Mouse (Mus musculus): Measurements from ENCODE around the gene Hist1h1t.

Hist1h1t gene

DNA sequence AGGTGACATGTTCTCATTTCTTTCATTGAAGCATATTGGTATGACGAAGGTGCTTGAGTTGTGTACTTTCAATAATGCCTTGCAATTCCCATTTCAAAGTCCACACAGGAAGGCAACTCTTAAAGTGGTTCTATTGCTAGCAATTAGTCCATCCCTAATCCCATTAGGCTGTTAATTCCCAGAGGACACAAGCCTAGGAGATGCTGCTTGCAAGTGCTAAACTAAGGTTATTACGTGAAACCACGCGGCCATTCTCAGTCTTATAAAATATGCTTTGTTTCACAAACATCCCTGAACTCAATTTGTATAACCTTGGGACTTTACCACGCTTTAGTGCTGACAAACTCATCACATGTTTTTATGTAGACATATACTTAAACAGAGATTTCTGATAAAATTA is 41.5 kb downstream of the Hist1h1t start:
- no peak for DNase-seq (ENCODE audit: low spot score in 2 of 2)

- no peak for DNase-seq (ENCODE audit: low spot score in 2 of 2)
These were observed 42.4 kb downstream of the Hist1h1t start for GRCm38 (mm10) chr13:23738041-23738440.

GRCm38 (mm10) chr13:23738677-23739068 is 43.1 kb downstream of the Hist1h1t start, which contains the start of gene Hist1h1c:
Hist1h1c (plus strand) TSS chr13:23738808.
- DNase-seq (ENCODE audit: low spot score in 2 of 2): peak; percentile 93 to 94

GRCm38 (mm10) chr13:23739069-23739921 is 43.7 kb downstream of the Hist1h1t start:
- peak; percentile 97 to 98 for DNase-seq (ENCODE audit: low spot score in 2 of 2)

DNA sequence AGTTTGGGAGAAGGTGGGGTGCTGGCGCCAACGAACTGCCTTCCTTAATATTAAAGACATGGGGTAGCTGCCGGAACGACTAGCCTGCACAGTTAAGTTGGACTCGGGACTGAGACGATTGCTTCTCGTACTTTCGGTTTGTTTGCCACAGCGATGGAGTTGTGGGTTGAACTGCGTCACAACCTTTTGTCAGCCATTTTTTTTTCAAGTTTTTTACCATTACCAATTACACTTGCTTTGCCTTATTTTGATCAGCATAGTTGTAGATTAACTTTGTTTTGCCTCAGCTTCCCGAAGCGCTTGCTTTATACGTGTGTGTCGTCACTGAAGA is 44.3 kb downstream of the Hist1h1t start:
- no peak for DNase-seq (ENCODE audit: low spot score in 2 of 2)

DNA sequence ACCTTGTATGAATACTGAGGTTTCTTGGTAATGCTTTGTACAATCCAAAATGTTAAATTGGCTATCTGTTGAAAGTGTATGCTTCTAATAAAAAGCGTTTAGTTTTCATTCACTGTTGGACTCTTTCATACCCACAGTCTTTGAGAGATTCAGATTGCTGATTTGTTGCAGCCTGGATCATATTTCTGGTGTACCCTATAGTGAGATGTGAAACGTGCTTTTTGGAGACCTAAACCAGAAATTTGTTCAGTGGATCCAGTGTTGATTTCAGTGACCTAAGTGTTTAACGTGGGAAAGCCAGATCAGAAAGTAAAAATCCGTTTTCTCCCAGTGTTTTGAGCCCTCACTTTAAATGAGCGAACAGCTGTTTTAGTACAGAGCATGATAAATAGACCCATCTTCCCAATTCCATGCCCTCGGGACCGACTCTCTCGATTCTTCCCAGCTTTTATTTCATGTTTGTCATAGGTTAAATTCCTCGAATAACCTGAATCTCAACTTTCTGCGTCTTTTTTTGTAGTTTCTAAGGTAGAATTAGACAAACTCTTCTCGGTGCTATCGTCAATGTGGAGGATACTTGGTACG is 44.7 kb downstream of the Hist1h1t start:
- no peak for DNase-seq (ENCODE audit: low spot score in 2 of 2)

- DNase-seq (ENCODE audit: low spot score in 2 of 2): no peak
These were observed 45.3 kb downstream of the Hist1h1t start for GRCm38 (mm10) chr13:23740910-23741309.

DNA sequence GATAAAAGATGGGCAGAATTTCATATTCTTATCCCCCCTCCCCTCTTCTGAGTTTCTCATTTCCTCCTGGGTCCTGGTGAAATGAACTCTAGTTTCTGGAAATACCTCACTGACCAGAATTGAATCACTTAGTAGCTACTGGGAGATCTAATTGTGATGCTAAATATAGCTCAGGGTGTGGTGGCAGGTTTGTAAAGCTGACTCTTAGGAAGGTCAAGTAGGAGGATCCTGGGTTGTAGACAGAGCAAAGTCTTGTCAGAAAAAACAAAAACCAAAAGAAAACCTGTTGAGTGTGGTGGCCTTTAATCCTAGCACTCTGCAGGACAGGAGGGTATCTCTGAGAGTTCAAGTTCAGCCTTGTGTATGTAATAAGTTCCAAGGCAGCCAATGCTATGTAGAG is 46.4 kb downstream of the Hist1h1t start:
- peak in 1 of 2 experiments; percentile 3 for DNase-seq (ENCODE audit: low spot score in 2 of 2)

- no peak for DNase-seq (ENCODE audit: low spot score in 2 of 2)
These were observed 47.6 kb downstream of the Hist1h1t start for GRCm38 (mm10) chr13:23743215-23743614.

DNA sequence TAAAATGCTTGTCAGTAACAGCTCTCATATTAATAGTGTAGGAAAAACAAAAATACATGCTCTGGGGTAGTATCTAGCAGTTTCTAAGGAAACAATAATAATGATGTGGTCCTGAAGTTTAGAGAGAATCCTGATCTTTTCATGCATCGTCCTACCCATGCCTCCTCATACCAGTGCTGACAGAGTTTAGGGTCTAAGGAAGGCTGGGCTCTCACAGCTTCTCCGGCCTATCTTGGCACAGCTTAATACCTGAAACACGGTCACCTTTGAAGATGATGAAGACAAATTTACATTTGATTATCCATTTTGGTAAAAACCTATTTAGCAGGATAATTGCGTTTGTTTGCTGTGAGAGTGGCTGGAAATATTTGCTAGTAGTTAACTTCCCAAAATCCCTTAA is 48.3 kb downstream of the Hist1h1t start:
- DNase-seq (ENCODE audit: low spot score in 2 of 2): no peak

- no peak for DNase-seq (ENCODE audit: low spot score in 2 of 2)
These were observed 49.1 kb downstream of the Hist1h1t start for GRCm38 (mm10) chr13:23744421-23745380.

GRCm38 (mm10) chr13:23745381-23746161 is 50.0 kb downstream of the Hist1h1t start, which contains the start of gene Hist1h3c:
Hist1h3c (minus strand) TSS chr13:23745602.
- DNase-seq (ENCODE audit: low spot score in 2 of 2): peak; percentile 92 to 94
